Mouse (Mus musculus) embryonic fibroblast, embryonic 13.5 days (primary cell): ENCODE measurements at regions not wholly inside any gene's neighbourhood (a gene's known extent, or its start where the extent isn't known, plus 50 kb on each side); places are given as distances from the start of the nearest gene placed in this dataset.

Experiments used
- H3K27ac ChIP-seq: 2 replicates; pipeline ENCODE4 v1.5.1; 2012; ENCODE audit warnings: low read length, control low read depth, inconsistent platforms; ENCODE audit not compliant: insufficient read depth
- H3K4me1 ChIP-seq: 2 replicates; pipeline ENCODE4 v1.6.1; 2011; ENCODE audit warnings: low read length; ENCODE audit not compliant: control insufficient read depth, insufficient read depth
- H3K4me3 ChIP-seq: 2 replicates; pipeline ENCODE4 v1.5.1; 2011; ENCODE audit warnings: mild to moderate bottlenecking, control low read depth, low read length; ENCODE audit not compliant: insufficient read depth
- CTCF ChIP-seq: IDR thresholded peaks from 2 replicates; pipeline ENCODE4 v1.5.1; 2011; ENCODE audit warnings: mild to moderate bottlenecking, control low read depth, low read length, moderate library complexity, borderline replicate concordance; ENCODE audit not compliant: insufficient read depth
- POLR2A ChIP-seq: IDR thresholded peaks from 2 replicates; pipeline ENCODE4 v1.6.1; 2011; ENCODE audit warnings: low read depth, mild to moderate bottlenecking, control low read depth, low read length, moderate library complexity

DNA sequence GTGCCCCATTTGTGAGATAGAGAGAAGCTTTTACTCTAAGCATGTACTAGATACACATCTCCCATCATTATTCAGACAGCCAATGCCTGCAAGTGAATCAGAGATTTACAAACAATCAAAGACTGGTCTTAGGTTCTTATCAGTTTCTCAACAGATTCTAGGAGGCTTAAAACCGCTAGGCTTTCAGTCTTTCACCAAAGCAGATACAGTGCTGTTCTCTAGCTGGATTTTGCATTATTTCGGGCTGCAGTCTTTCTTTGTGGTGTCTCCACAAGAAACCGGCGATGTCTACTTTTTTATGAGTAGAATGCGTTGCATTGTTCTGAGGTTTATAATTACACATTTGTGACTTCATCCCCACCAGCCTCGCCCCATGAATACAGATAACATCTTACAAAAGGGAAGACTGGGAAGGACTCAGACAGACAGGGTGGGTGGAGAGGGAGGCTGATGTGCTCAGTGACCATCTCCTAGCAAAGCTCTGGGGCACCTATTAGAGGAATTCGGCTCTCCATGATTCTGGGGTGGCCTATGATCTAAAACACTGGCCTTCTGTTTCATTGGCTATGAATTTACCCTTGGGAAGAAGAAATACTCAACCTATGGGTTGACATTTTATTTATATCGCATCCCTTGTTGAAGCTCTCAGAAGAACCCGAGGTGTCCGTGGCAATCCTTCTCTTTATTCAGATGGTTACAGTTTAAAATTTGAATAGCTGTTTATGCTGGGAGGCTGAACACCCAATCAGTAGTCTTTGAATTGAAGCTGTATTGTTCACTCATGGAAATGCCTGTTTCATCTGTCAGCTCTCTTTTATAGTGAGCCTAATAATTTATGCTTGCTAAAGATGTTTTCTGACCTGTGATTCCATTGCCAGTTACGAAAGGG, 343.8 kb downstream of the Tmem161b start:
- Histone ChIP-seq H3K4me3 (no peak overlapping the region), H3K27ac (no peak overlapping the region), H3K4me1 (no peaks in the 10 kb centered on the region)
- TF ChIP-seq POLR2A (no peak), CTCF (no peak)

DNA sequence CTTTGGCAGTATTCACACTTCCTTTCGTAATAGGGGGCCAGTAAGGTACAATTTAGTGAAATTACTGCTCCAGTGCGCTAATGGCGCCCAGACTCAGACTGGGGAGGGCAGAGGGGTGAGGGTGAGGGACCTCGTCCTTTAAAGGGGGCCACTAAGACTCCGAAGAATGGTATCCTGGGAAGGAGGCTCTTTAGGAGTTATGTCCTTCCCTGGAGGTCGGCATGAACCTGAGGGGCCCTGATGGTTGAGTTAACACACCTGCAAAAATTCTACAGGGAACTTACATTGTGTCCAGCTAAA, 344.4 kb downstream of the Tmem161b start:
- TF ChIP-seq CTCF: no peak
- no peak for TF ChIP-seq POLR2A
- Histone ChIP-seq H3K4me3 (no peak overlapping the region), H3K27ac (no peak overlapping the region), H3K4me1 (no peaks in the 10 kb centered on the region)

DNA sequence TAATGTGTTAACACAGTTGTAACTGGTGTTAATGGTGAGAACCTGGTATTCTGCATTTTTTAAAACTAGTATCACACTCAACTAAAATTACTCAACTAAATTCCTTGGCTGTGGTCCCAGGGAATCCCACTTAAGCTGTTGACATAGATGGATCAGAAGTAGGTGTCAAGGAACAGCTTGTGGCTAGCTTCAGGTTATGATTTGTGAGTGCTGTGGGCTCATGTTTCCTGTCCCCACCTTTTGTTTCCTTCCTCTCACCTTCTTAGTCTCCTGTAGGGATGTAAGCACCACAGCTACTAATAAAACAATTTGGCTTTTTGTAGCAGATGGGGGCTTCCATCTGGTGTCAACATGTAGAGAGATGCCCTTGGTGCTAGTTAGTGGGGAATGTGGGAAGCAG, 347.3 kb downstream of the Tmem161b start:
- H3K27ac ChIP-seq: no peak overlapping the region
- no peak for TF ChIP-seq POLR2A
- TF ChIP-seq CTCF: no peak

DNA sequence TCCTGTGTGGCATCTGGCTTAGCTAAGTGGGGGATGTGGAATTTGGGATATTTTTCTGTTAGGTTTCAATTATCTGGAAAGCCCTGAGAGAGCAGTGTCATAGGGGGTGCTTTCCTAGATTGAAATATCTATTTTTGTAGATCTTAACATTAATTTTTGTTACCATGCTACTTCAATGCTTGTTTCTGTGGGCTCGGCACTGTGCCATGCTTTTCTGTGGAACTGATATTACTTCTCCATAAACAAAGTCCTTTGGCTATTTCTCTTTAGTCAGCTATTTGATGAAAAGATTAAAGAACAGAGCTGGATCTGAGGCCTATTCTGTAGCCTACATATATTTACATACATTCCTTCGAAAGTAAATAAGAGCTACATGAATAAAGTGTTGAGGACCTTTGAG, 348.1 kb downstream of the Tmem161b start:
- H3K4me3 ChIP-seq: no peak overlapping the region
- H3K4me1 ChIP-seq: no peaks in the 10 kb centered on the region
- no peak overlapping the region for H3K27ac ChIP-seq
- TF ChIP-seq POLR2A: no peak
- TF ChIP-seq CTCF: no peak

More for the DNA sequence above, 347.3 kb downstream of the Tmem161b start:
- Histone ChIP-seq H3K4me3 (no peak overlapping the region), H3K4me1 (no peaks in the 10 kb centered on the region)

DNA sequence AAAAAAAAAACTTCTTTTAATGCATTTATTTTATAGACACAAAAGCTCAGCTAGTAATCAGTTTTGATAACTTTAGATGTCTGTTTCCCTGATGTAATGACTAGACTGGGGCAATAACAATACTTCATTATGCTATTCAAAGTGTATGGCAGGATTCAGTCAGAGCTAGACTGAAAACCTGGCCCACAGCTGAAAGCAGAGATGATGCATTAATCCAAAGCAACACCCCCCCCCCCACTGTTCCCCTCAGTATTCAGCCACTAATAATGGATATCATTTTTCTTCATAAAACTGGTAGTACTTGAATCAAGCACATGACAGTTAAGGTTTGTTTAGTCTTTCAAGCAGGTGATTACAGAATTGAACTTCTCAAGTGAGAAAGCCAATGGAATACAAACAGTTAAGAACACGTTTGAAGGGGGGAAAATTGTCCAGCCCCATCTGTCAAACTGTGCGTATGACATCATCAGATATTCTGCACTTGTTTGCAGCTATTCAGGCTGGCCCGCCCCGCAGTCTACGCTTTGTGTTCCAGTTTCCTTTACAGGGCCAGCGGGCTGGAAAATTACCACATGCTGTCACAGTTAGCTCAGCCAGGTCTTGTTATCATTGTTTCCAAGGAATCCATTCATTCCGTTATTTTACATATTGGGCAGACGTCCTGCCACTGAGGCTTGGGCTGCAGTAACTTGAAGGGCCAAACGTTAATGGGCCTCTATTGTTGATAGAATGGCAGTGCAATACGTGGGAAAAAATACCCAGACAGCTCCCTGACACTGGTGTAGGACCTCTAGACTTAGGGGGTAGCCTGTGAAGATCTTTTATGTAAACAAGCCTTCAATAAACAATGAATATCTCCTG, 349.1 kb downstream of the Tmem161b start:
- Histone ChIP-seq H3K4me3 (no peak overlapping the region), H3K4me1 (no peaks in the 10 kb centered on the region), H3K27ac (no peak overlapping the region)
- no peak for TF ChIP-seq CTCF
- no peak for TF ChIP-seq POLR2A

DNA sequence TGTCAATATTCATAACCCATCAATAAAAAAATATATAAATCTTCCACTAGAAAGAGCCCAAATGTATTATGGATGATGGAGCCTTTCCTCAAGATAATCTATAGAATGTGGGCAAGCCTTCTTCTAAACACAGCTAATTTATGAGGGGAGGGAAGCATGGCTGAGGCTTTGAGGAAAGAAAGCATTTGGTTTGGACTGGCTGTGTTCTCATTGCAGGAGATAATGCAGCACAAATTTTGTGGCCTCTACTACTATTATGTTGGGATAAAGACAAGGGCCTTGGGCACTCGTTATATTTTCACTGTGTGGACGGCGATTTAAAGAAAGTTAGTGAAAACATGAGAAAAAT, 349.7 kb downstream of the Tmem161b start:
- H3K4me3 ChIP-seq: no peak overlapping the region
- TF ChIP-seq CTCF (no peak), POLR2A (no peak)

DNA sequence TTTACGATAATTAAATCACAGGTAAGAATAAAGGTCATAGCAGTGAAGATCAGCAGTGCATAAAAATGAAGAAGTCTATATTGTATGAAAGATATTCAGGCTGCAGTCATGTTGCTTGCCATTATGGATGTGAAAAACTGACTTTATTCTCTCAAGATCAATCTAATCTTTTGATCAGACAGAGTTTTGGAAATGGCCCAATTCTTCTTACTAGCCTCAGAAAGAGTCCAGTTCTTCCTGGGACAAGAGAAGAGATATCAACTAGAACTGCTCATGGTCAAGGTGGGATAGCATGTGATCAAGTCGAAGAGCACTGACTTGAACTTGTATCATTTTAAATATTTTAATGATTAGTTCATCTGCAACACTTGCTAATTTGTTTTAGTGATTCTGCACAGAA, 350.1 kb downstream of the Tmem161b start:
- no peaks in the 10 kb centered on the region for H3K4me1 ChIP-seq
- no peak for TF ChIP-seq POLR2A
- H3K27ac ChIP-seq: no peak overlapping the region
- no peak overlapping the region for H3K4me3 ChIP-seq

More for the DNA sequence above, 349.7 kb downstream of the Tmem161b start:
- no peak overlapping the region for H3K27ac ChIP-seq
- no peaks in the 10 kb centered on the region for H3K4me1 ChIP-seq

DNA sequence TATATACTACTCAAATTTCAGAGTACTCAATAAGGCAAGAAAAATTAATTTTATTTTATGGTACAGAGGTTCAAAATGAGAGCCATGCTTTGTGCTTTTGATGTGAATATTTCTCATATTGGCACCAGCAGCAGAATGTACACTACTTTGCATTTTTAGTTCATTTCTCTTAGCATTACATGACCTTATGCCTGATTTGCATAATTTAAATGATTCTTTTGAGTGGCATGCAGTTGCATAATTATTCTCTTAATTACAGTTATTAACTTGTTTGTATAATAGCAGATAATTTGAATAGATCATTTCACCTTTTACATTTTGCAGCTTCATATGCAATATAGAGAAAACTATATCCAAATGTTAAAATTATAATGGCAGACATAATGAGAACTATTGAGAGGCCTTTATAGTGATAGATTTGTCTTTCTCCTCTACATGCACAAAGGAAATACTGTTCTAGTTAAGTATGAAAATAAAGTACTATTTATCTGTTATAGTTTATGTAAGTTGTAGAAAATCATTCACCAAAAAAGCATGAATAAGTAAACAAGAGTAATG, 374.6 kb downstream of the Tmem161b start:
- H3K27ac ChIP-seq: no peak overlapping the region
- H3K4me1 ChIP-seq: no peaks in the 10 kb centered on the region
- TF ChIP-seq POLR2A (no peak), CTCF (no peak)
- H3K4me3 ChIP-seq: no peak overlapping the region

DNA sequence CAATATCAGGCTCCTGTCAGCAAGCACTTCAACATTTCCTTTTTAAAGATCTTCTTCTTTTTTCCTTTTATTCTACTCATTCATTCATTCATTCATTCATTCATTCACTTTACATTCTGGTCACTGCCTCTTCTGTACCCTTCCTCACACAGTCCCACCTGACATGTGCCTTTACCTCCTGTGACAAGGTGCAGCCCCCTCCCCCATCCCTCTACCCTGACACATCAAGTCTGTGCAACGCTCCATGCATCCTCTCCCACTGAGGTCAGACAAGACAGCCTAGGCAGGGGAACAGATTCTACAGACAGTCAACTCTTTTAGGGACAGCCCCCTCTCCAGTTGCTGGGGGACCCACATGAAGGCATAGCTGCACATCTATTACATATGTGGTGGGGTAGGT, 380.5 kb downstream of the Tmem161b start:
- H3K4me1 ChIP-seq: no peaks in the 10 kb centered on the region
- no peak for TF ChIP-seq CTCF
- no peak for TF ChIP-seq POLR2A
- no peak overlapping the region for H3K4me3 ChIP-seq
- no peak overlapping the region for H3K27ac ChIP-seq

DNA sequence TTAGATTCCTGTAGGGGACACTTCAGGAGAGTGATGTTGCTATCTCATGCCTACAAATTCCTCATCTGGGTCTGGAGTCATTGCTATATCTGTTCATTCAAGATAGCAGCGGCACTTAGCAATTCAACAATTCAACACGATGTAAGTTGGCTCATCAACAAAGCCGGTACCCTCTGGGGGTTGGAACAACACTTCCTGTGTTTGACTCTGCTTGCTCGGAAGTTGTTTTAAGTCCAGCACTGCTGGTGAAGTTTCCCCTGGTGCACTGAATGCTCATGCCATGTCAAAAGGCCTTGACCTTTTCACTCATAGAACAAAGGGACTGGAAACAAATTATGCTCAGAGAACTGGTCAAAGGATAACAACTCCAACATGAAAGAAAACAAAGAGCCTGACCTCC, 390.4 kb downstream of the Tmem161b start:
- Histone ChIP-seq H3K4me3 (no peak overlapping the region), H3K4me1 (peaks cover 3% of the 10 kb centered on the region)

More for the DNA sequence above, 390.4 kb downstream of the Tmem161b start:
- H3K27ac ChIP-seq: peak overlapping the region; percentile 74
- TF ChIP-seq POLR2A: no peak
- no peak for TF ChIP-seq CTCF
